Mouse (Mus musculus) midbrain, postnatal 0 days (tissue): ENCODE results near the gene Ctnnal1. TPM values are rescaled to one million over a fixed set of nuclear protein-coding genes. Genes with fewer than 3 reads are reported as not detected.

Source experiments
- ATAC-seq: fragments of 200-750 bp; cut with Nextera tagmentation; 2 replicates; pipeline ENCODE4 v1.8.0; 2017; ENCODE audit warnings: moderate number of reproducible peaks, mild to moderate bottlenecking, moderate TSS enrichment, moderate library complexity; ENCODE audit not compliant: low FRiP score
- DNase-seq: peaks from one replicate; pipeline ENCODE4 v3.0.0-alpha.2; 2015; ENCODE audit warnings: low spot score
- H3K27ac ChIP-seq: fragments of 300-500 bp; sonication (generic); 2 replicates; pipeline ENCODE4 v1.5.1; 2014; ENCODE audit warnings: low read depth, mild to moderate bottlenecking, low read length, mixed read lengths
- H3K27me3 ChIP-seq: fragments of 300-500 bp; sonication (generic); 2 replicates; pipeline ENCODE4 v1.6.1; 2014; ENCODE audit warnings: low read length, control low read depth, mixed read lengths; ENCODE audit not compliant: insufficient read depth
- H3K36me3 ChIP-seq: fragments of 300-500 bp; sonication (generic); 2 replicates; pipeline ENCODE4 v1.6.1; 2014; ENCODE audit warnings: low read length, control low read depth, mixed read lengths; ENCODE audit not compliant: insufficient read depth
- H3K4me1 ChIP-seq: fragments of 300-500 bp; sonication (generic); 2 replicates; pipeline ENCODE4 v1.6.1; 2014; ENCODE audit warnings: mild to moderate bottlenecking, control low read depth, antibody characterized with exemption, low read length, mixed read lengths; ENCODE audit not compliant: insufficient read depth
- H3K4me2 ChIP-seq: fragments of 300-500 bp; sonication (generic); 2 replicates; pipeline ENCODE4 v1.6.1; 2014; ENCODE audit warnings: low read depth, mild to moderate bottlenecking, low read length, mixed read lengths; ENCODE audit not compliant: poor library complexity, severe bottlenecking
- H3K4me3 ChIP-seq: fragments of 300-500 bp; sonication (generic); 2 replicates; pipeline ENCODE4 v1.5.1; 2014; ENCODE audit warnings: low read depth, mild to moderate bottlenecking, low read length, moderate library complexity
- H3K9ac ChIP-seq: fragments of 300-500 bp; sonication (generic); replicated peaks from 2 replicates; pipeline ENCODE4 v1.6.1; 2014; ENCODE audit warnings: mild to moderate bottlenecking, low read length, moderate library complexity, mixed read lengths; ENCODE audit not compliant: poor library complexity, severe bottlenecking
- H3K9me3 ChIP-seq: fragments of 300-500 bp; sonication (generic); 2 replicates; pipeline ENCODE4 v1.6.1; 2016; ENCODE audit warnings: low read length, control low read depth
- CTCF ChIP-seq: IDR thresholded peaks from 2 replicates; pipeline ENCODE4 v1.5.1; 2016; ENCODE audit warnings: antibody characterized with exemption, mild to moderate bottlenecking
- WGBS: fragments of 180-500 bp; shearing (Covaris S2); extraction: QIAGEN DNeasy Blood & Tissue Kit; methylation state at CpG from one replicate; pipeline ENCODE4 v1.1.7; 2014; 5-methylcytosine and 5-hydroxymethylcytosine counted together
- polyA plus RNA-seq: library from polyadenylated mRNA; unstranded; fragments of >200 nt; fragmentation: Nextera tagmentation; extraction: Ambion mirVana; gene quantifications from 2 replicates; pipeline ENCODE4 v1.2.1, GENCODE M21; 2015
- total RNA-seq: library from RNA; depleted of rRNA; stranded (reverse); fragments of >200 nt; gene quantifications from 2 replicates; pipeline ENCODE4 v1.2.3, GENCODE M21; 2014

Ctnnal1 gene
- total and polyA plus RNA-seq, 2 experiments from 2014 or later, result 8.1 to 13.0 TPM

- DNase-seq (no peak), ATAC-seq (no peak)
- Histone ChIP-seq H3K4me1 (no peaks in the 10 kb centered on the region), H3K9me3 (no peaks in the 10 kb centered on the region), H3K36me3 (peaks cover 37% of the 10 kb centered on the region), H3K27me3 (no peaks in the 10 kb centered on the region), H3K9ac (no peak overlapping the region), H3K4me2 (no peak overlapping the region), H3K4me3 (no peak overlapping the region), H3K27ac (no peak overlapping the region)
- TF ChIP-seq CTCF, result no peak
- 77% methylated on average over 4 of the region's 4 CpGs for WGBS
Observed at GRCm38 (mm10) chr4:56812096-56812495, 52.9 kb downstream of the Ctnnal1 start.

GRCm38 (mm10) chr4:56811642-56812041 is 53.3 kb downstream of the Ctnnal1 start:
- H3K9ac ChIP-seq, result no peak overlapping the region
- 60% methylated on average over 3 of the region's 3 CpGs for WGBS
- peaks cover 36% of the 10 kb centered on the region for H3K36me3 ChIP-seq
- TF ChIP-seq CTCF, result no peak
- no peaks in the 10 kb centered on the region for H3K4me1 ChIP-seq
- H3K9me3 ChIP-seq, result no peaks in the 10 kb centered on the region
- no peaks in the 10 kb centered on the region for H3K27me3 ChIP-seq
- no peak for DNase-seq
- no peak overlapping the region for H3K4me2 ChIP-seq
- H3K4me3 ChIP-seq, result no peak overlapping the region
- H3K27ac ChIP-seq, result no peak overlapping the region
- ATAC-seq, result no peak

DNA sequence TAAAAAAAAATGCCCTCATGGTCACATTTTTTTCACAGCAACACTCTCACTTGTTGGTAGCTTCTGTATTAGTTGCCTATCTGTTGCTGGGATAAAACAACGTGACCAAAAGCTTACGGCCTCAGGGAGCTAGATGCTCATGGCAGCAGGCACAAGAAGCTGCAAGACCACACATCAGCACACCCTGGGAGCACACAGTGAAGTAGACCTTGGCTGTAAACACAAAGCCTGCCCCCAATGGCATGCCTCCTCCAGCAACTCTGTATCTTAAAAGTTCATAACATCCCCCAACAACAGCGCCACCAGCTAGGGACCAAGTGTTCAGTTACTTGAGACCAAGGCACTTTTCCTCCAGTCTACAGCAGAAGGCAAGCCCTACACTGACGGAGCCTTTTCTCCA is 55.9 kb downstream of the Ctnnal1 start:
- no peak for TF ChIP-seq CTCF
- no peak for DNase-seq
- 77% methylated on average over 4 of the region's 4 CpGs for WGBS

DNA sequence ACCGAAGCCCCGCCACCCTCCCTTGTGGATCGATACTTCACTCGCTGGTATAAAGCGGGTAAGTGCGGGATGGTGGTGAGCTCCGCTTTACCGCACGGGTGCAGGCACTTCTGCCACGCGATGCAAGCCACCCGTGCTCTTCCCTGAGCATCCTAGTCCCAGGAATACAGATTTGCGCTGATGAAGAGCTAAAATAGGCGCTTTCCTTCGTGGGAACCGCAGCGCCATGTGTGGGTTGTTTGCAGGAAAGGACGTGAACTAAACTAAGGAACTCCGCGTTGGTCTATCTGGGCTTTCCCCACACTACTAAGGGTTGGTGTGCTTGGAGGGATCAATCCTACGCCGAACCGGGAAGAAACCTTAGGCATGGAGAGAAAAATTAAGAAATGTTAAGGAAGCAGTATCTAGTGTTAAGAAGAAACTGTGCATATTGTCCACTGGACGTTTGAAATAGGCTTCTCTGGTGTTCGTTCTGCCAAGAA is 62.3 kb downstream of the Ctnnal1 start:
- peak; percentile 41; the same call in 1 of the 2 replicates for ATAC-seq
- peak overlapping the region; percentile 76 for H3K4me2 ChIP-seq
- DNase-seq, result no peak
- peak overlapping the region; percentile 86 for H3K27ac ChIP-seq
- peak overlapping the region; percentile 83 for H3K9ac ChIP-seq
- no peak for TF ChIP-seq CTCF
- H3K4me3 ChIP-seq, result peak overlapping the region; percentile 87
- H3K9me3 ChIP-seq, result no peaks in the 10 kb centered on the region
- peaks cover 27% of the 10 kb centered on the region; the same call in 1 of the 2 replicates for H3K36me3 ChIP-seq
- WGBS, result under 1% methylated on average over 25 of the region's 25 CpGs
- H3K4me1 ChIP-seq, result peaks cover 17% of the 10 kb centered on the region
- no peaks in the 10 kb centered on the region for H3K27me3 ChIP-seq

More for the DNA sequence above, 55.9 kb downstream of the Ctnnal1 start:
- no peak overlapping the region for H3K4me2 ChIP-seq
- H3K27ac ChIP-seq, result no peak overlapping the region
- H3K27me3 ChIP-seq, result no peaks in the 10 kb centered on the region
- peaks cover 37% of the 10 kb centered on the region for H3K36me3 ChIP-seq
- H3K9ac ChIP-seq, result no peak overlapping the region
- no peak for ATAC-seq
- H3K4me3 ChIP-seq, result no peak overlapping the region
- no peaks in the 10 kb centered on the region for H3K4me1 ChIP-seq
- no peaks in the 10 kb centered on the region for H3K9me3 ChIP-seq

- TF ChIP-seq CTCF, result no peak
- peaks cover 17% of the 10 kb centered on the region for H3K4me1 ChIP-seq
- peak within 1 kb of the TSS; percentile 83 for H3K9ac ChIP-seq
- no peaks in the 10 kb centered on the region for H3K9me3 ChIP-seq
- peak within 1 kb of the TSS; percentile 87 for H3K4me3 ChIP-seq
- H3K36me3 ChIP-seq, result peaks cover 27% of the 10 kb centered on the region; the same call in 1 of the 2 replicates
- H3K27ac ChIP-seq, result peak within 1 kb of the TSS; percentile 86
- no peaks in the 10 kb centered on the region for H3K27me3 ChIP-seq
- peak within 1 kb of the TSS; percentile 76 for H3K4me2 ChIP-seq
- WGBS, result under 1% methylated on average over 72 of the region's 72 CpGs
- DNase-seq, result peak; percentile 91
- ATAC-seq, result peak; percentile 97
Observed at GRCm38 (mm10) chr4:56801907-56802668, 62.9 kb downstream of the Ctnnal1 start, which contains the start of the genes Elp1 and Fam206a. Elp1 (minus strand) TSS chr4:56802331. Fam206a (plus strand) TSS chr4:56802345.

- Histone ChIP-seq H3K4me2 (no peak overlapping the region), H3K36me3 (peaks cover 76% of the 10 kb centered on the region), H3K4me3 (no peak overlapping the region), H3K9ac (no peak overlapping the region), H3K9me3 (no peaks in the 10 kb centered on the region), H3K27ac (no peak overlapping the region), H3K27me3 (no peaks in the 10 kb centered on the region), H3K4me1 (no peaks in the 10 kb centered on the region)
- ATAC-seq (peak; percentile 62; the same call in 1 of the 2 replicates), DNase-seq (peak; percentile 57)
- 35% methylated on average over 1 of the region's 1 CpGs for WGBS
- peak; percentile 71 for TF ChIP-seq CTCF
Observed at GRCm38 (mm10) chr4:56791373-56791772, 73.6 kb downstream of the Ctnnal1 start.
